In genomic region chr16:97568662-97569061, GRCm38 (mm10) we compare ENCODE assay signal across 10 mouse cellular contexts. TPM values are rescaled to one million over a fixed set of nuclear protein-coding genes. Genes with fewer than 3 reads are reported as not detected.
DNase-seq lines count a peak whose midpoint lies in the region; ATAC-seq lines count a peak whose summit lies in the region.
"Had no signal": no experiment of that assay in that cellular context is flagged by ENCODE, and none has a peak within 500 bp of the region (broad histone marks: within the 10 kb centered on the region; RNA-seq: fewer than 3 reads in every experiment).

No protein-coding gene starts in this region.

- H3K9me3 ChIP-seq in forebrain, embryonic 15.5 days = no peaks in the 10 kb centered on the region
- H3K9me3 ChIP-seq: embryonic facial prominence, embryonic 12.5 days had no signal

- 65% methylated on average over 9 of the region's 9 CpGs for WGBS in forebrain, embryonic 15.5 days

- DNase-seq in kidney, adult 9 months = peak; percentile 71
- DNase-seq in kidney, adult 11 months = no peak
- DNase-seq in NIH3T3 (ENCODE audit: low read depth) = peak; percentile 10
- DNase-seq in c-Kit-positive CD71-negative TER-119-negative erythroid progenitor cells, embryonic 14.5 days (ENCODE audit: low read depth) = peak; percentile 3
- DNase-seq in heart, postnatal 4 days = peak; percentile 70
- peak; percentile 18 to 42 for DNase-seq in left cerebral cortex, postnatal 36 days (ENCODE audit: low spot score in 2 of 2)
- peak; percentile 67 for DNase-seq in right cerebral cortex, postnatal 4 days

- ATAC-seq in forebrain, embryonic 15.5 days (replicated peaks) = no peak

- no peak overlapping the region for H3K27ac ChIP-seq in forebrain, embryonic 15.5 days (replicated peaks)
- H3K27ac ChIP-seq: embryonic facial prominence, embryonic 12.5 days had no signal

- no peak overlapping the region for H3K4me3 ChIP-seq in forebrain, embryonic 15.5 days
- H3K4me3 ChIP-seq: embryonic facial prominence, embryonic 12.5 days had no signal

- no peaks in the 10 kb centered on the region for H3K4me1 ChIP-seq in forebrain, embryonic 15.5 days
- H3K4me1 ChIP-seq: embryonic facial prominence, embryonic 12.5 days had no signal

- H3K4me2 ChIP-seq in forebrain, embryonic 15.5 days (replicated peaks) = no peak overlapping the region
- H3K4me2 ChIP-seq: embryonic facial prominence, embryonic 12.5 days had no signal

- no peak overlapping the region for H3K9ac ChIP-seq in forebrain, embryonic 15.5 days (replicated peaks)
- H3K9ac ChIP-seq: embryonic facial prominence, embryonic 12.5 days had no signal

- intact Hi-C loops in left cerebral cortex, postnatal 36 days (cut with DNase I) = loop anchor here (5.0 kb wide), 2 partner anchors 126 to 256 kb away; no protein-coding TSS in a partner anchor

- no peaks in the 10 kb centered on the region for H3K36me3 ChIP-seq in forebrain, embryonic 15.5 days
- H3K36me3 ChIP-seq: embryonic facial prominence, embryonic 12.5 days had no signal

- no peaks in the 10 kb centered on the region for H3K27me3 ChIP-seq in forebrain, embryonic 15.5 days
- H3K27me3 ChIP-seq: embryonic facial prominence, embryonic 12.5 days had no signal

RNA-seq across cellular contexts. Expression of gene Tmprss2, which starts 42.3 kb away (rescaled TPM):
- not detected for total RNA-seq in heart, postnatal 4 days (2021)
- not detected for total RNA-seq in left cerebral cortex, postnatal 36 days (2021)
- not detected in 2 replicates for polyA plus RNA-seq in forebrain, embryonic 15.5 days (2015; fragmentation: Nextera tagmentation; extraction: Ambion mirVana)
- total RNA-seq: neutrophil, adult 5-6 weeks had no signal

RNA-seq across cellular contexts. Expression of gene Fam3b, which starts 54.0 kb away (rescaled TPM):
- total RNA-seq in heart, postnatal 4 days (2021) = not detected
- total RNA-seq in left cerebral cortex, postnatal 36 days (2021) = not detected
- not detected in 2 replicates for polyA plus RNA-seq in forebrain, embryonic 15.5 days (2015; fragmentation: Nextera tagmentation; extraction: Ambion mirVana)
- total RNA-seq: neutrophil, adult 5-6 weeks had no signal
- polyA plus RNA-seq: embryonic facial prominence, embryonic 12.5 days had no signal
